Mouse (Mus musculus) CH12.LX (cell line): ENCODE measurements around the gene Pigk.

Experiments
- EP300 ChIP-seq: IDR thresholded peaks from 2 replicates; pipeline ENCODE4 v1.6.1; 2011; ENCODE audit warnings: low read length, improper control_type of control experiment
- MAX ChIP-seq: IDR thresholded peaks from 2 replicates; pipeline ENCODE4 v1.6.1; 2011; ENCODE audit warnings: low read length, improper control_type of control experiment
- POLR2A ChIP-seq: IDR thresholded peaks from 2 replicates; pipeline ENCODE4 v1.6.1; 2011; ENCODE audit warnings: low read depth, mild to moderate bottlenecking, improper control_type of control experiment, low read length
- TCF12 ChIP-seq: IDR thresholded peaks from 2 replicates; pipeline ENCODE4 v1.6.1; 2014; ENCODE audit warnings: low read depth, mild to moderate bottlenecking, inconsistent platforms, low read length, improper control_type of control experiment
- ZC3H11A ChIP-seq: IDR thresholded peaks from 2 replicates; pipeline ENCODE4 v1.6.1; 2012; ENCODE audit warnings: low read depth, mild to moderate bottlenecking, inconsistent platforms, low read length, improper control_type of control experiment
- ZNF384 ChIP-seq: IDR thresholded peaks from 2 replicates; pipeline ENCODE4 v1.6.1; 2012; ENCODE audit warnings: low read depth, low read length, improper control_type of control experiment, inconsistent platforms

DNA sequence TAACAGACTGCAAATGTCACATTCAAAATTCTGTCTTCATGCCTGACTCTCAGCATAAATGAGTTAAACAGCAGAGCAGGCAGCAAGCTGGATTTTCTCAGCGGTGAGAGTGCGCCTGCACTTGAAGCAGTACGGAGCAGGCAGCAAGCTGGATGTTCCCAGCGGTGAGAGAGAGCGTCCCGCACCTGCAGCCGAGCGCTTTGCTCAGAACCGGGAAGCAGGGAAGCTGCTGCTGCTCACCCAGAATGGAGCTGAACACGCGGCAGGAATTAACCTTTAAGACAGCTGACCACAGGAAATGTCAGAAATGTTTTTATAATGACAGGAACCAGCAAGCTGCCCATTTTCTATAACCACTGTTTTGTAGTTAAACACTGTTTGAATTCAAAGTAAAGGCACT is 53.6 kb downstream of the Pigk start:
- TF ChIP-seq MAX (no peak), ZNF384 (no peak), POLR2A (no peak), ZC3H11A (no peak), TCF12 (no peak), EP300 (no peak)
